Mouse (Mus musculus): ENCODE measurements around the gene 4921511C20Rik.

Gene 4921511C20Rik

GRCm38 (mm10) chrX:127393993-127394392, at the start of gene 4921511C20Rik:
Gene 4921511C20Rik (plus strand): TSS chrX:127394293.
- in situ Hi-C loops (cut with MboI): no loop called here
